Mouse (Mus musculus) C2C12 (cell line): ENCODE data around the gene Foxo3. TPM values are rescaled to one million over a fixed set of nuclear protein-coding genes. Genes with fewer than 3 reads are reported as not detected.

ENCODE experiments used
- H3K27me3 ChIP-seq: one replicate; pipeline ENCODE4 v1.6.1; 2011; ENCODE audit not compliant: control insufficient read depth, insufficient read depth, insufficient read length
- H3K36me3 ChIP-seq: one replicate; pipeline ENCODE4 v1.6.1; 2011; ENCODE audit not compliant: control insufficient read depth, insufficient read depth
- H3K4me3 ChIP-seq: one replicate; pipeline ENCODE4 v1.5.1; 2011; ENCODE audit warnings: mild to moderate bottlenecking, control low read depth; ENCODE audit not compliant: poor library complexity, insufficient read depth, severe bottlenecking
- H3K79me2 ChIP-seq: one replicate; pipeline ENCODE4 v1.6.1; 2011; ENCODE audit not compliant: control insufficient read depth, insufficient read depth
- H3K79me3 ChIP-seq: one replicate; pipeline ENCODE4 v1.6.1; 2011; ENCODE audit warnings: low read depth, control low read depth
- H3ac ChIP-seq: one replicate; pipeline ENCODE3; 2011; ENCODE audit warnings: low read depth; ENCODE audit not compliant: control insufficient read depth, insufficient read length
- CEBPB ChIP-seq: IDR thresholded peaks from one replicate; pipeline ENCODE4 v1.6.1; 2011; ENCODE audit warnings: low read depth, mild to moderate bottlenecking, control low read depth, moderate library complexity
- CTCF ChIP-seq: IDR thresholded peaks from one replicate; pipeline ENCODE4 v1.5.1; 2011; ENCODE audit not compliant: control insufficient read depth, insufficient read depth, insufficient read length
- FOSL1 ChIP-seq: IDR thresholded peaks from one replicate; pipeline ENCODE4 v1.8.0; 2011; ENCODE audit warnings: mild to moderate bottlenecking, low read length; ENCODE audit not compliant: poor library complexity, insufficient read depth, severe bottlenecking
- MAX ChIP-seq: IDR thresholded peaks from one replicate; pipeline ENCODE4 v1.6.1; 2011; ENCODE audit warnings: mild to moderate bottlenecking, control low read depth
- MYOD1 ChIP-seq: IDR thresholded peaks from one replicate; pipeline ENCODE4 v1.6.1; 2011; ENCODE audit warnings: low read depth; ENCODE audit not compliant: control insufficient read depth, insufficient read length
- MYOG ChIP-seq: IDR thresholded peaks from one replicate; pipeline ENCODE4 v1.6.1; 2011; ENCODE audit not compliant: control insufficient read depth, insufficient read length; ENCODE audit errors: extremely low read depth
- USF1 ChIP-seq: IDR thresholded peaks from one replicate; pipeline ENCODE4 v1.6.1; 2011; ENCODE audit warnings: low read depth, mild to moderate bottlenecking, control low read depth, moderate library complexity
- polyA plus RNA-seq: library from polyadenylated mRNA; unstranded; fragments of >200 nt; fragmentation: generic; extraction: Trizol; gene quantifications from one replicate; pipeline ENCODE4 v1.2.1, GENCODE M21; 2012; ENCODE audit warnings: missing spikeins

Foxo3 gene
- polyA plus RNA-seq, 1 experiment = 4.8 TPM

GRCm38 (mm10) chr10:42261103-42261502, 15.5 kb downstream of the Foxo3 start:
- H3K36me3 ChIP-seq = peaks cover 10% of the 10 kb centered on the region
- TF ChIP-seq MYOD1 (no peak), CEBPB (no peak), FOSL1 (no peak), MAX (no peak), CTCF (no peak), USF1 (no peak)
- H3K27me3 ChIP-seq = no peaks in the 10 kb centered on the region
- peaks cover 2% of the 10 kb centered on the region for H3K79me3 ChIP-seq
- H3K79me2 ChIP-seq = peaks cover 9% of the 10 kb centered on the region
- no peak overlapping the region for H3K4me3 ChIP-seq
- no peak overlapping the region for H3ac ChIP-seq

GRCm38 (mm10) chr10:42260523-42260922, 16.0 kb downstream of the Foxo3 start:
- Histone ChIP-seq H3K4me3 (no peak overlapping the region), H3K79me3 (peaks cover 2% of the 10 kb centered on the region), H3ac (no peak overlapping the region), H3K36me3 (peaks cover 5% of the 10 kb centered on the region), H3K27me3 (no peaks in the 10 kb centered on the region), H3K79me2 (peaks cover 9% of the 10 kb centered on the region)
- TF ChIP-seq CTCF (no peak), MYOD1 (peak; percentile 0)

- Histone ChIP-seq H3K36me3 (no peaks in the 10 kb centered on the region), H3K79me3 (peaks cover 2% of the 10 kb centered on the region), H3K27me3 (no peaks in the 10 kb centered on the region), H3K4me3 (no peak overlapping the region), H3ac (no peak overlapping the region), H3K79me2 (peaks cover 9% of the 10 kb centered on the region)
- TF ChIP-seq MYOG (no peak), CEBPB (no peak), USF1 (no peak), FOSL1 (no peak), MYOD1 (no peak), MAX (no peak), CTCF (no peak)
These were observed 17.0 kb downstream of the Foxo3 start for GRCm38 (mm10) chr10:42259602-42260001.

GRCm38 (mm10) chr10:42257985-42258384, 18.6 kb downstream of the Foxo3 start:
- Histone ChIP-seq H3K27me3 (no peaks in the 10 kb centered on the region), H3K4me3 (no peak overlapping the region), H3ac (no peak overlapping the region), H3K36me3 (no peaks in the 10 kb centered on the region), H3K79me2 (peaks cover 9% of the 10 kb centered on the region), H3K79me3 (peaks cover 2% of the 10 kb centered on the region)
- TF ChIP-seq CEBPB (no peak), USF1 (no peak), CTCF (no peak), MYOG (no peak), MAX (no peak), MYOD1 (no peak)

- no peak overlapping the region for H3ac ChIP-seq
These were observed 21.8 kb downstream of the Foxo3 start for GRCm38 (mm10) chr10:42254788-42255187.

GRCm38 (mm10) chr10:42251749-42252323, 24.7 kb downstream of the Foxo3 start:
- TF ChIP-seq MAX (no peak), MYOG (no peak), FOSL1 (no peak), CEBPB (no peak), MYOD1 (no peak), USF1 (no peak), CTCF (no peak)
- Histone ChIP-seq H3K4me3 (no peak overlapping the region), H3K79me2 (no peaks in the 10 kb centered on the region), H3K27me3 (no peaks in the 10 kb centered on the region), H3K36me3 (no peaks in the 10 kb centered on the region), H3ac (no peak overlapping the region), H3K79me3 (no peaks in the 10 kb centered on the region)

More at GRCm38 (mm10) chr10:42254788-42255187, 21.8 kb downstream of the Foxo3 start:
- Histone ChIP-seq H3K79me2 (peaks cover 6% of the 10 kb centered on the region), H3K36me3 (no peaks in the 10 kb centered on the region), H3K4me3 (no peak overlapping the region), H3K27me3 (no peaks in the 10 kb centered on the region), H3K79me3 (peaks cover 2% of the 10 kb centered on the region)
- TF ChIP-seq CTCF (no peak), CEBPB (no peak), MYOD1 (no peak), FOSL1 (no peak), MAX (no peak), USF1 (no peak), MYOG (no peak)
